Mouse (Mus musculus) midbrain, postnatal 0 days (tissue): ENCODE results near the gene Surf6. TPM values are rescaled to one million over a fixed set of nuclear protein-coding genes. Genes with fewer than 3 reads are reported as not detected.
A peak's percentile ranks its signal among the peaks of the same experiment; 100 is the strongest.

ENCODE experiments used
- ATAC-seq: fragments of 200-750 bp; cut with Nextera tagmentation; 2 replicates; pipeline ENCODE4 v1.8.0; 2017; ENCODE audit warnings: moderate number of reproducible peaks, mild to moderate bottlenecking, moderate TSS enrichment, moderate library complexity; ENCODE audit not compliant: low FRiP score
- DNase-seq: peaks from one replicate; pipeline ENCODE4 v3.0.0-alpha.2; 2015; ENCODE audit warnings: low spot score
- H3K27ac ChIP-seq: fragments of 300-500 bp; sonication (generic); 2 replicates; pipeline ENCODE4 v1.5.1; 2014; ENCODE audit warnings: low read depth, mild to moderate bottlenecking, low read length, mixed read lengths
- H3K27me3 ChIP-seq: fragments of 300-500 bp; sonication (generic); 2 replicates; pipeline ENCODE4 v1.6.1; 2014; ENCODE audit warnings: low read length, control low read depth, mixed read lengths; ENCODE audit not compliant: insufficient read depth
- H3K36me3 ChIP-seq: fragments of 300-500 bp; sonication (generic); 2 replicates; pipeline ENCODE4 v1.6.1; 2014; ENCODE audit warnings: low read length, control low read depth, mixed read lengths; ENCODE audit not compliant: insufficient read depth
- H3K4me1 ChIP-seq: fragments of 300-500 bp; sonication (generic); 2 replicates; pipeline ENCODE4 v1.6.1; 2014; ENCODE audit warnings: mild to moderate bottlenecking, control low read depth, antibody characterized with exemption, low read length, mixed read lengths; ENCODE audit not compliant: insufficient read depth
- H3K4me2 ChIP-seq: fragments of 300-500 bp; sonication (generic); 2 replicates; pipeline ENCODE4 v1.6.1; 2014; ENCODE audit warnings: low read depth, mild to moderate bottlenecking, low read length, mixed read lengths; ENCODE audit not compliant: poor library complexity, severe bottlenecking
- H3K4me3 ChIP-seq: fragments of 300-500 bp; sonication (generic); 2 replicates; pipeline ENCODE4 v1.5.1; 2014; ENCODE audit warnings: low read depth, mild to moderate bottlenecking, low read length, moderate library complexity
- H3K9ac ChIP-seq: fragments of 300-500 bp; sonication (generic); replicated peaks from 2 replicates; pipeline ENCODE4 v1.6.1; 2014; ENCODE audit warnings: mild to moderate bottlenecking, low read length, moderate library complexity, mixed read lengths; ENCODE audit not compliant: poor library complexity, severe bottlenecking
- H3K9me3 ChIP-seq: fragments of 300-500 bp; sonication (generic); 2 replicates; pipeline ENCODE4 v1.6.1; 2016; ENCODE audit warnings: low read length, control low read depth
- CTCF ChIP-seq: IDR thresholded peaks from 2 replicates; pipeline ENCODE4 v1.5.1; 2016; ENCODE audit warnings: antibody characterized with exemption, mild to moderate bottlenecking
- WGBS: fragments of 180-500 bp; shearing (Covaris S2); extraction: QIAGEN DNeasy Blood & Tissue Kit; methylation state at CpG from one replicate; pipeline ENCODE4 v1.1.7; 2014; 5-methylcytosine and 5-hydroxymethylcytosine counted together
- polyA plus RNA-seq: library from polyadenylated mRNA; unstranded; fragments of >200 nt; fragmentation: Nextera tagmentation; extraction: Ambion mirVana; gene quantifications from 2 replicates; pipeline ENCODE4 v1.2.1, GENCODE M21; 2015
- total RNA-seq: library from RNA; depleted of rRNA; stranded (reverse); fragments of >200 nt; gene quantifications from 2 replicates; pipeline ENCODE4 v1.2.3, GENCODE M21; 2014

Surf6 gene
- total and polyA plus RNA-seq, 2 experiments from 2014 or later: 17.2 to 27.8 TPM

GRCm38 (mm10) chr2:26927745-26928476, 25.2 kb upstream of the Surf6 start:
- H3K36me3 ChIP-seq: peaks cover 43% of the 10 kb centered on the region
- no peak overlapping the region for H3K4me3 ChIP-seq
- H3K4me1 ChIP-seq: peaks cover 7% of the 10 kb centered on the region; the same call in 1 of the 2 replicates
- H3K4me2 ChIP-seq: no peak overlapping the region
- ATAC-seq: no peak
- no peak overlapping the region for H3K27ac ChIP-seq
- H3K9ac ChIP-seq: no peak overlapping the region
- no peak for DNase-seq
- no peak for TF ChIP-seq CTCF
- no peaks in the 10 kb centered on the region for H3K27me3 ChIP-seq
- WGBS: 92% methylated on average over 6 of the region's 6 CpGs
- no peaks in the 10 kb centered on the region for H3K9me3 ChIP-seq

GRCm38 (mm10) chr2:26921784-26922183, 19.1 kb upstream of the Surf6 start:
- TF ChIP-seq CTCF: no peak
- Histone ChIP-seq H3K4me3 (no peak overlapping the region), H3K27me3 (no peaks in the 10 kb centered on the region), H3K4me2 (no peak overlapping the region), H3K9me3 (no peaks in the 10 kb centered on the region), H3K36me3 (peaks cover 76% of the 10 kb centered on the region), H3K4me1 (peaks cover 11% of the 10 kb centered on the region), H3K27ac (no peak overlapping the region), H3K9ac (no peak overlapping the region)
- WGBS: 82% methylated on average over 9 of the region's 9 CpGs
- ATAC-seq: no peak
- DNase-seq: no peak

- H3K36me3 ChIP-seq: peaks cover 64% of the 10 kb centered on the region
- H3K4me1 ChIP-seq: peaks cover 17% of the 10 kb centered on the region
- no peak for DNase-seq
- H3K9me3 ChIP-seq: no peaks in the 10 kb centered on the region
- WGBS: 87% methylated on average over 6 of the region's 6 CpGs
- no peak overlapping the region for H3K9ac ChIP-seq
- TF ChIP-seq CTCF: no peak
- no peak for ATAC-seq
- no peaks in the 10 kb centered on the region for H3K27me3 ChIP-seq
- no peak overlapping the region for H3K4me2 ChIP-seq
- H3K27ac ChIP-seq: no peak overlapping the region
- no peak overlapping the region for H3K4me3 ChIP-seq
Measured at GRCm38 (mm10) chr2:26920190-26920855, 17.6 kb upstream of the Surf6 start.

GRCm38 (mm10) chr2:26919684-26920083, 17.0 kb upstream of the Surf6 start:
- Histone ChIP-seq H3K27me3 (no peaks in the 10 kb centered on the region), H3K27ac (no peak overlapping the region), H3K4me3 (no peak overlapping the region), H3K4me2 (no peak overlapping the region), H3K9me3 (no peaks in the 10 kb centered on the region), H3K9ac (no peak overlapping the region), H3K36me3 (peaks cover 59% of the 10 kb centered on the region), H3K4me1 (peaks cover 20% of the 10 kb centered on the region)
- no peak for ATAC-seq
- 87% methylated on average over 3 of the region's 3 CpGs for WGBS
- no peak for DNase-seq
- TF ChIP-seq CTCF: no peak

- no peak for TF ChIP-seq CTCF
- peak overlapping the region; percentile 98 for H3K4me2 ChIP-seq
- ATAC-seq (peak; percentile 18; the same call in 1 of the 2 replicates), DNase-seq (no peak)
- 3% methylated on average over 13 of the region's 13 CpGs for WGBS
- no peaks in the 10 kb centered on the region for H3K27me3 ChIP-seq
- H3K9ac ChIP-seq: peak overlapping the region; percentile 81
- H3K4me1 ChIP-seq: peaks cover 24% of the 10 kb centered on the region
- peaks cover 58% of the 10 kb centered on the region for H3K36me3 ChIP-seq
- H3K4me3 ChIP-seq: peak overlapping the region; percentile 73
- peak overlapping the region; percentile 78 for H3K27ac ChIP-seq
- H3K9me3 ChIP-seq: no peaks in the 10 kb centered on the region
Measured at GRCm38 (mm10) chr2:26916738-26917137, 14.1 kb upstream of the Surf6 start.
